Mouse (Mus musculus): ENCODE results near the gene Ggt1. TPM values are rescaled to one million over a fixed set of nuclear protein-coding genes. Genes with fewer than 3 reads are reported as not detected.

Gene Ggt1
- polyA plus RNA-seq, 1 experiment from 2014 or later: 2.3 TPM

GRCm38 (mm10) chr10:75588336-75588735 is 26.9 kb downstream of the Ggt1 start:
- Histone ChIP-seq H3K9me3 (no peaks in the 10 kb centered on the region), H3K27ac (replicated peaks) (no peak overlapping the region), H3K4me1 (peaks cover 22% of the 10 kb centered on the region), H3K27me3 (replicated peaks; ENCODE audit: low read depth, poor library complexity, severe bottlenecking) (peaks cover 18% of the 10 kb centered on the region), H3K36me3 (replicated peaks) (no peaks in the 10 kb centered on the region), H3K4me3 (no peak overlapping the region)
- WGBS: 80% methylated on average over 5 of the region's 5 CpGs
- DNase-seq (ENCODE audit: low spot score): no peak

DNA sequence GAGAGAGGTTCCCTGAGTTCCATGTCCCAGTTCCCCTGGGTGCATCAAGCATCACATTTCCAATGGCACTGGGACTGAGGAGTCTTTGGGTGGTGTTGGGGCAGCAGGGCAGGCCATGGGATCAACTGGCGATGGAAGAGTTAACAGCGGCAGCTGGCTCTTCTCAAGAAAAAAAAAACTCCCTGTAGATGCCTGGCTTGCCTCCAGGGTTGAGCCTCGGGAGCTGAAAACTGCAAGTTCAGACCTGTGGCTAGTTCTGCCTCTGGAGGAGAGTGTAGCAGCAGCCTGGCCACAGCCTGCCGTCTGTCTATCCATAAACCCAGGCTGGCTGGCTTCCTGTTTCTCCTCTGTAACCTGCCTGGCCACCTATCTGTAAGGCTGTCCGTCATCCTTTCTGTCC is 27.7 kb downstream of the Ggt1 start, which contains the start of gene Ggt5:
Gene Ggt5, plus strand, starts transcription at position 212 of the 400 bp plus-strand sequence.
- WGBS: 38% methylated on average over 5 of the region's 5 CpGs
- H3K27ac ChIP-seq (replicated peaks): peak within 1 kb of the TSS; percentile 60
- peaks cover 18% of the 10 kb centered on the region for H3K27me3 ChIP-seq (replicated peaks; ENCODE audit: low read depth, poor library complexity, severe bottlenecking)
- H3K9me3 ChIP-seq: no peaks in the 10 kb centered on the region
- H3K4me1 ChIP-seq: peaks cover 22% of the 10 kb centered on the region
- DNase-seq (ENCODE audit: low spot score): peak; percentile 56
- H3K36me3 ChIP-seq (replicated peaks): no peaks in the 10 kb centered on the region
- 0 out of 2 replicates have a peak within 1 kb of the TSS, but pooled peaks have one; percentile 8 for H3K4me3 ChIP-seq

GRCm38 (mm10) chr10:75589651-75590050 is 28.2 kb downstream of the Ggt1 start:
- no peak for DNase-seq (ENCODE audit: low spot score)
- Histone ChIP-seq H3K9me3 (no peaks in the 10 kb centered on the region), H3K4me1 (peaks cover 22% of the 10 kb centered on the region), H3K27me3 (replicated peaks; ENCODE audit: low read depth, poor library complexity, severe bottlenecking) (peaks cover 13% of the 10 kb centered on the region), H3K36me3 (replicated peaks) (no peaks in the 10 kb centered on the region), H3K27ac (replicated peaks) (peak overlapping the region; percentile 60), H3K4me3 (0 out of 2 replicates have a peak overlapping the region, but pooled peaks have one; percentile 8)
- 84% methylated on average over 16 of the region's 16 CpGs for WGBS

- H3K9me3 ChIP-seq: no peaks in the 10 kb centered on the region
- 79% methylated on average over 12 of the region's 12 CpGs for WGBS
- no peaks in the 10 kb centered on the region for H3K27me3 ChIP-seq (replicated peaks; ENCODE audit: low read depth, poor library complexity, severe bottlenecking)
- no peak for DNase-seq (ENCODE audit: low spot score)
- H3K27ac ChIP-seq (replicated peaks): 0 out of 2 replicates have a peak overlapping the region, but pooled peaks have one; percentile 26
- H3K36me3 ChIP-seq (replicated peaks): no peaks in the 10 kb centered on the region
- H3K4me3 ChIP-seq: no peak overlapping the region
- peaks cover 22% of the 10 kb centered on the region for H3K4me1 ChIP-seq
Measured at GRCm38 (mm10) chr10:75591211-75591894, 29.9 kb downstream of the Ggt1 start.

DNA sequence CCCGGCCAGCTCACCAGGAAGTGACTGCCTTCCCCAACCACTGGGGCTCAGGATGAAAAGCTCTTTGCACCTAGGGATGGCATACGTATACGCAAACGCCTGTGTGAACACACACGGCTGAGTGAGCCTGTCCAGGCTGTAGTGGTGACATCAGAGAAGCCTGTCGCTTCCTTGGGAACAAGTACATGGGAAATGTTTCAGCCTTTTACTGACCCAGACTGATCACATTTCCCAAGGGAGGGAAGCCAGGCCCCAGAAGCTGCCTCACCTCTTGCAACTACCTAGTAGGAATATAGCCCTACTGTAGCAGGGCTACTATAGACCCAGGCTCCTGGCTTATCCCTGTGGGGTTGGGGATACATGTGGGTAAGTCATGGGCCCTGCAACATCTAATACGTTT is 31.2 kb downstream of the Ggt1 start:
- Histone ChIP-seq H3K27me3 (replicated peaks; ENCODE audit: low read depth, poor library complexity, severe bottlenecking) (no peaks in the 10 kb centered on the region), H3K4me3 (no peak overlapping the region), H3K36me3 (replicated peaks) (no peaks in the 10 kb centered on the region), H3K4me1 (peaks cover 19% of the 10 kb centered on the region), H3K27ac (replicated peaks) (no peak overlapping the region), H3K9me3 (peaks cover 9% of the 10 kb centered on the region)
- no peak for DNase-seq (ENCODE audit: low spot score)
- 83% methylated on average over 7 of the region's 7 CpGs for WGBS

GRCm38 (mm10) chr10:75595981-75596380 is 34.6 kb downstream of the Ggt1 start:
- Histone ChIP-seq H3K27me3 (replicated peaks; ENCODE audit: low read depth, poor library complexity, severe bottlenecking) (no peaks in the 10 kb centered on the region), H3K4me1 (no peaks in the 10 kb centered on the region), H3K36me3 (replicated peaks) (no peaks in the 10 kb centered on the region), H3K4me3 (no peak overlapping the region), H3K9me3 (peaks cover 13% of the 10 kb centered on the region), H3K27ac (replicated peaks) (no peak overlapping the region)
- 88% methylated on average over 8 of the region's 8 CpGs for WGBS
- no peak for DNase-seq (ENCODE audit: low spot score)

DNA sequence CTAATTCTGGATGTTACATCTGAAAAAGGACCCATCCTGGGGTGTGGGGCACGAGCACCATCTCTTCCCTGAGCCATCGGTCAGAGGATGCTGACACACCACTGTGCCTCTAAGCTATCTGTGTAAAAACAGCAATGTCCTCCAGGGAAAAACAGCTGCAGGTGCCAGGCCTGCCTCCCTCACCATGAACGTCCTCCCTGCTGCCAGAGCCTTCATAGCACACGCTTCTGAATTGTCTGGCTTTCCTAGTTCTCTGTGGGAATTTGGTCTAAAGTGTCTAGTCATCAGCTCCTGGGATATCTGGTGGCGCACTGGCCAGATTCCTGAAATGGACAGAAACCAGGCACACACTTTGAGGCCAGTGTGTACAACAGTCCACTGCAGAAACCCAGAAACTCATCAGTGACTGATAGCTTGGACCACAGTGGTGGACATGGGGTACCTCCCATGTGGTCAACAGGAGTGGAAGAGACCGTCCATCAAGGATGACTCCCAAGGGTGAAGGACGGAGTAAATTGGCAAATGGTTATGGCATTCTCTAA is 38.9 kb downstream of the Ggt1 start:
- DNase-seq (ENCODE audit: low spot score): no peak
- Histone ChIP-seq H3K4me3 (no peak overlapping the region), H3K36me3 (replicated peaks) (no peaks in the 10 kb centered on the region), H3K27me3 (replicated peaks; ENCODE audit: low read depth, poor library complexity, severe bottlenecking) (no peaks in the 10 kb centered on the region), H3K27ac (replicated peaks) (no peak overlapping the region), H3K4me1 (no peaks in the 10 kb centered on the region), H3K9me3 (peaks cover 13% of the 10 kb centered on the region)
- 88% methylated on average over 7 of the region's 7 CpGs for WGBS

DNA sequence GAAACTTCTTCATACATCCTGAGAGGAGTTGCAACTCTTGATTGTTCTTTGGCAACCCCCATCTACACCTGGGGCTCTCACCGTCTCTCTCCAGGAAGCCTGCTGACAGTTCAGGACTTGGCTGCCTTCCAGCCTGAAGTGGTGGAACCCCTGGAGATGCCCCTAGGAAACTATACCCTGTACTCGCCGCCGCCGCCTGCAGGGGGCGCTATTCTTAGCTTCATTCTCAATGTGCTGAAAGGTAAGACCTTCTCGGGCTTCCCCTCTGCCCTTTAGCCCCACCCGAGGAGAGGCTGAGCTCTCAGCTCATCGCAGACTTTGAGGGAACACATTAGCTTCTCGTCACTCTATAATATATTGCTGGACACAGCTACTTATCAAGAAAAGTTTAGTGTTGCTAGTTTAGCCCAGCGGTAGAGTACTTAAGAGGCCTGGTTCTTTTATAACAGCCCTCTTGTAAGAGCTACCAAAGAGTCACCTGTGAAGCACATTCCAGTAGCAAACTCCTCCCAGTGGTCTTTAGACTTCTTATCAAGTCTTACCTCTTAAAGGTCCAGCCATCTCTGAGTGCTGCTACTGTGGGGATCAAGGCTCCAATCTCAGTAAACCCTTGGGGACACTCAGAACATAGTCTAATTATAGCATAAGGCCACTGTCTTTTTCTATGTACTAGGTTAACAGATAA is 43.9 kb downstream of the Ggt1 start:
- H3K4me3 ChIP-seq: no peak overlapping the region
- H3K27me3 ChIP-seq (replicated peaks; ENCODE audit: low read depth, poor library complexity, severe bottlenecking): no peaks in the 10 kb centered on the region
- H3K36me3 ChIP-seq (replicated peaks): no peaks in the 10 kb centered on the region
- no peaks in the 10 kb centered on the region for H3K4me1 ChIP-seq
- H3K9me3 ChIP-seq: no peaks in the 10 kb centered on the region
- 44% methylated on average over 11 of the region's 11 CpGs for WGBS
- H3K27ac ChIP-seq (replicated peaks): no peak overlapping the region
- no peak for DNase-seq (ENCODE audit: low spot score)

DNA sequence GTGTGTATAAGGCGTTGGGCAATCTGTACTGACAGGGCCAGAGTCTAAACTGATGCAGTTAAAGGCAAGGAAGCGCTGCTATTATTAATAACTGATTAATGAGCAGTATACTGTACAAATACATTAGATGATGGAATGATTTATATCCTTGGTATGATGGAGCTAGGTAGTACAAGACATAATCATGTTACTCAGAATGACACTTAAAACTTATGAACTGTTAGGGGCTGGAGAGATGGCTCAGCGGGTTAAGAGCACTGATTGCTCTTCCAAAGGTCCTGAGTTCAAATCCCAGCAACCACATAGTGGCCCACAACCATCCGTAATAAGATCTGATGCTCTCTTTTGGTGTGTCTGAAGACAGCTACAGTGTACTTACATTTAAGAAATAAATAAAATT is 45.8 kb downstream of the Ggt1 start:
- no peak overlapping the region for H3K27ac ChIP-seq (replicated peaks)
- H3K27me3 ChIP-seq (replicated peaks; ENCODE audit: low read depth, poor library complexity, severe bottlenecking): no peaks in the 10 kb centered on the region
- WGBS: 85% methylated on average over 4 of the region's 4 CpGs
- H3K9me3 ChIP-seq: no peaks in the 10 kb centered on the region
- no peak overlapping the region for H3K4me3 ChIP-seq
- H3K36me3 ChIP-seq (replicated peaks): no peaks in the 10 kb centered on the region
- no peak for DNase-seq (ENCODE audit: low spot score)
- H3K4me1 ChIP-seq: no peaks in the 10 kb centered on the region

- no peaks in the 10 kb centered on the region for H3K9me3 ChIP-seq
- H3K27ac ChIP-seq (replicated peaks): no peak overlapping the region
- H3K27me3 ChIP-seq (replicated peaks; ENCODE audit: low read depth, poor library complexity, severe bottlenecking): no peaks in the 10 kb centered on the region
- no peak overlapping the region for H3K4me3 ChIP-seq
- H3K4me1 ChIP-seq: no peaks in the 10 kb centered on the region
- H3K36me3 ChIP-seq (replicated peaks): no peaks in the 10 kb centered on the region
- WGBS: 90% methylated on average over 11 of the region's 11 CpGs
- DNase-seq (ENCODE audit: low spot score): no peak
Measured at GRCm38 (mm10) chr10:75608975-75609374, 47.6 kb downstream of the Ggt1 start.

DNA sequence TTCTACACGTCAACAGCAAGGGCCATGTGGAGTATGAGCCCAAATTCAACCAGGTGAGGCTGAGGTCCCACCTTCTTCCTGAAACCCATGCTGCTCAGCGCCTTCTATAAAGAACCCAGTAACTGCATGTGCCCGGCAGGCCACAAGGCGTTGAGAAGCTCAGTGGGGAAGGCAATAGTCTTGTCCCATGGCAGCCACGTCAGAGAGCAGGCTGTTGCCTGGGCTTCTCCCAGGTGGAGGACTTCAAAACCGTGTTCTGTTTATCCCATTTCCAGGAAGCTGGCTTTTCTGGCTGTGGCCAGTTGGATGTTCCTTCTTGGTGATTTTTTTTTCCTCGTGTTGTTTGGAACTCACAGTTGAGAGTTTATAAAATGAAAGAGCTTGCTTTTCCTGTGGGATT is 49.1 kb downstream of the Ggt1 start:
- 59% methylated on average over 7 of the region's 7 CpGs for WGBS
- H3K36me3 ChIP-seq (replicated peaks): no peaks in the 10 kb centered on the region
- DNase-seq (ENCODE audit: low spot score): no peak

DNA sequence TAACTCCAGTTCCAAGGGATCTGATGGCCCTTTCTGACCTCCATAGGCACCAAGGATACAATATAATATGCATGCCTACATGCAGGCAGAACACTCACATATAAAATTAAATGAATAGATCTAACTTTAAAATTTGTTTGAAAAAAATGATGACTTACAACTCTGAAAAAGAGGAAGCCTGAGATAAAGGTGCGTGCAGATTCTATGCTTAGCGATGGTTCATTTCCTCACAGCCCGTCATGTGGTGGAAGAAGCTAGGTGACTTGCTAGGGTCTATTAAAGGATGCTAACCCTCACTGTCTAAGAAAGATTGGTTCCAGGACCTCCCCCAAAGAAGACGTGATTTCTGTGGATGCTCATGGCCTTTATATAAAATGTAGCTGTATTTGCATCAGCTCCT is 54.6 kb downstream of the Ggt1 start:
- H3K9me3 ChIP-seq: no peaks in the 10 kb centered on the region
- no peaks in the 10 kb centered on the region for H3K27me3 ChIP-seq (replicated peaks; ENCODE audit: low read depth, poor library complexity, severe bottlenecking)
- 93% methylated on average over 4 of the region's 4 CpGs for WGBS
- H3K4me1 ChIP-seq: no peaks in the 10 kb centered on the region
- DNase-seq (ENCODE audit: low spot score): no peak
- H3K27ac ChIP-seq (replicated peaks): no peak overlapping the region
- no peak overlapping the region for H3K4me3 ChIP-seq
- no peaks in the 10 kb centered on the region for H3K36me3 ChIP-seq (replicated peaks)

More for the DNA sequence above, 49.1 kb downstream of the Ggt1 start:
- no peaks in the 10 kb centered on the region for H3K27me3 ChIP-seq (replicated peaks; ENCODE audit: low read depth, poor library complexity, severe bottlenecking)
- H3K4me1 ChIP-seq: no peaks in the 10 kb centered on the region
- H3K4me3 ChIP-seq: no peak overlapping the region
- H3K9me3 ChIP-seq: no peaks in the 10 kb centered on the region
- no peak overlapping the region for H3K27ac ChIP-seq (replicated peaks)

DNA sequence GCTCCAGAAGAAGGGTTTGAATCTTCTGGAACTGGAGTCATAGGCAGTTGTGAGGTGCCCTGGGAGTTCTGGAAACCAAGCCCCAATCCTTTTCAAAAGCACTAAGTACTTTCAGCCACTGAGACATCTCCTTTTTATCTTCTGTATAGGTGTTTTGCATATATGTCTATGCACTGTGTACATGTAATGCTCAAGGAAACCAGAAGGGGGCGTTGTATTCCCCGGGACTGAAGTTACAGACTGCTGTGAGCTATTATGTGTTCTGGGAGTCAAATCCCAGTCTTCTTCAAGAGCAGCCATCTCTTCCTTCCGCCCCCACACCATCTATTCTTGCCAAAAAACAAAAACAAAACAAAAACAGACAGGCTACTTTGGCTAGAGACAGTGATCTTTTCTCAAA is 59.4 kb downstream of the Ggt1 start:
- no peaks in the 10 kb centered on the region for H3K4me1 ChIP-seq
- DNase-seq (ENCODE audit: low spot score): no peak
- no peaks in the 10 kb centered on the region for H3K27me3 ChIP-seq (replicated peaks; ENCODE audit: low read depth, poor library complexity, severe bottlenecking)
- H3K27ac ChIP-seq (replicated peaks): no peak overlapping the region
- no peak overlapping the region for H3K4me3 ChIP-seq
- peaks cover 2% of the 10 kb centered on the region; the same call in 1 of the 2 replicates for H3K9me3 ChIP-seq
- no peaks in the 10 kb centered on the region for H3K36me3 ChIP-seq (replicated peaks)
- WGBS: 51% methylated on average over 3 of the region's 3 CpGs
